Mouse (Mus musculus): ENCODE results near the gene H2afb2. TPM values are rescaled to one million over a fixed set of nuclear protein-coding genes. Genes with fewer than 3 reads are reported as not detected.

H2afb2 gene
- total RNA-seq (2017), result not detected in 3 replicates

- no peak for ATAC-seq (replicated peaks; ENCODE audit: insufficient number of reproducible peaks, low FRiP score, low TSS enrichment, poor library complexity, severe bottlenecking)
Observed at GRCm38 (mm10) chrX:116680878-116681277, at the start of gene H2afb2. Gene H2afb2 (plus strand): TSS chrX:116681178.

Other genes with a start within 250 kb of the H2afb2 start
- not detected in 3 replicates for gene Cpxcr1, start 232.2 kb upstream of the H2afb2 start, total RNA-seq (2017)